Mouse (Mus musculus) layer of hippocampus, adult 9-10 months (tissue): ENCODE data around the gene Olfml2b.

ENCODE experiments used
- DNase-seq: peaks from one replicate; pipeline ENCODE4 v3.0.0; 2022; ENCODE audit warnings: low spot score

Gene Olfml2b

GRCm38 (mm10) chr1:170644255-170645205 lies at the start of gene Olfml2b:
Gene Olfml2b, plus strand, starts transcription at chr1:170644532.
- peak; percentile 45 for DNase-seq

GRCm38 (mm10) chr1:170594575-170594974 lies 49.8 kb upstream of the Olfml2b start:
- DNase-seq: no peak

- DNase-seq: no peak
Measured at GRCm38 (mm10) chr1:170605228-170606001, 38.9 kb upstream of the Olfml2b start.

GRCm38 (mm10) chr1:170607231-170607917 lies 37.0 kb upstream of the Olfml2b start:
- DNase-seq: no peak

GRCm38 (mm10) chr1:170608461-170609071 lies 35.8 kb upstream of the Olfml2b start:
- no peak for DNase-seq

GRCm38 (mm10) chr1:170609872-170610271 lies 34.5 kb upstream of the Olfml2b start:
- no peak for DNase-seq

GRCm38 (mm10) chr1:170610289-170610688 lies 34.0 kb upstream of the Olfml2b start:
- DNase-seq: no peak

GRCm38 (mm10) chr1:170610695-170611094 lies 33.6 kb upstream of the Olfml2b start:
- no peak for DNase-seq

- DNase-seq: no peak
Measured at GRCm38 (mm10) chr1:170611631-170612030, 32.7 kb upstream of the Olfml2b start.

- peak; percentile 69 for DNase-seq
Measured at GRCm38 (mm10) chr1:170612968-170613872, 31.1 kb upstream of the Olfml2b start.

- DNase-seq: no peak
Measured at GRCm38 (mm10) chr1:170619686-170620374, 24.5 kb upstream of the Olfml2b start.

- DNase-seq: no peak
Measured at GRCm38 (mm10) chr1:170622934-170623333, 21.4 kb upstream of the Olfml2b start.

- no peak for DNase-seq
Measured at GRCm38 (mm10) chr1:170623432-170623831, 20.9 kb upstream of the Olfml2b start.

GRCm38 (mm10) chr1:170630489-170630888 lies 13.8 kb upstream of the Olfml2b start:
- no peak for DNase-seq

GRCm38 (mm10) chr1:170631571-170631970 lies 12.8 kb upstream of the Olfml2b start:
- DNase-seq: no peak

GRCm38 (mm10) chr1:170632385-170632784 lies 11.9 kb upstream of the Olfml2b start:
- DNase-seq: peak; percentile 78

GRCm38 (mm10) chr1:170632856-170633255 lies 11.5 kb upstream of the Olfml2b start:
- DNase-seq: no peak

- no peak for DNase-seq
Measured at GRCm38 (mm10) chr1:170638941-170639340, 5.4 kb upstream of the Olfml2b start.

GRCm38 (mm10) chr1:170645896-170646605 lies 1.7 kb downstream of the Olfml2b start:
- DNase-seq: no peak
